In the genomic region with DNA sequence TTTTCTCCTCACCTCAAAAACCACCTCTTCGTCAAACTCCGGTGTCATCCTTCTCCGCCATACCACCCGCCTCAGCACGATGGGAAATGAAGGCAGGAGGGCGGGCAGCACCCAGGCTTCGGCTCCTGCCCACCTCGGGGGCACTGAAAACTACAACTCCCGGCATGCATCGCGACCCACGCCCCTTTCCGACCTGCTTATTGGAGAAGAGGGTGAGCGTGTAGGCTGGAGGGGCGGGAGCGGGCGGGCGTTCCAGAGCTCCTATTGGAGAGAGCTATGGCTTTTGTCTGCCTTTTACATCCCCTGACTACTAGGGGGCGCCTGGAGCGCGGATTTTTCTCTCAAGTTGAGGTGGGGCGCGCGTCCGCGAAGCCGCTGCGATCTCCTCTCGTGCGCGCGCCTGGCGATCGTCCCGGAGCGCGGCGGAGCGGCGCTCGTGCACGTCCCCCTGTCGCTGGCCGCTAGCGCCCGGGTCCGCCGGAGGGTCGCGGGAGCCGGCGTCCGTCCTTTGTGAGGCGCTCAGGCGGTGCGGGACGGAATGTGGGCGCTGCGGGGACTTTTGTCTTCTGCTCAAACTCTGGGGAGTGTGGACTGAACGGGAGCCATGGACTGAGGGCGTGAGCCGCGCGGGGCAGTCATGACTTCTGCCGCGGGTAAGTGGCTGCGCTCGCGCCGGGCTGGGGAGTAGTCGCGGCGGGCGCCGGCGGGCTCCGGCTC, we compare ENCODE assay signal across 8 mouse cellular contexts. TPM values are rescaled to one million over a fixed set of nuclear protein-coding genes. Genes with fewer than 3 reads are reported as not detected.
DNase-seq lines count a peak whose midpoint lies in the region; ATAC-seq and TF ChIP-seq lines count a peak whose summit lies in the region.

A gene (minus strand): TSS at position 160 of the 717 bp plus-strand sequence.
A gene (plus strand): TSS at position 344 of the 717 bp plus-strand sequence.

- no peaks in the 10 kb centered on the region for H3K36me3 ChIP-seq in megakaryocyte, embryonic 14.5 days (replicated peaks; ENCODE audit: low read length)

- TF ChIP-seq CTCF in cortical plate, adult 2 months (IDR thresholded peaks at IDR 0.05; ENCODE audit: extremely low read depth, insufficient read depth, low read length): peak; percentile 64

- peak; percentile 89 for ATAC-seq in activated CD4-positive, CD25-positive, alpha-beta regulatory T cell, adult 4 months

- peak; percentile 92 for TF ChIP-seq POLR2A in cortical plate, adult 2 months (IDR thresholded peaks at IDR 0.05; ENCODE audit: extremely low read depth, insufficient read depth, low read length)

- H3K27me3 ChIP-seq in megakaryocyte, embryonic 14.5 days (replicated peaks): peaks cover 28% of the 10 kb centered on the region

- H3K9me3 ChIP-seq in megakaryocyte, embryonic 14.5 days: no peaks in the 10 kb centered on the region

- H3K27ac ChIP-seq in cortical plate, adult 2 months (ENCODE audit: insufficient read depth, low read length): peak within 1 kb of the TSS; percentile 31

- DNase-seq in gastrocnemius, adult 8-10 months (ENCODE audit: low spot score in 2 of 2): peak; percentile 97 to 98
- DNase-seq in hindlimb bud, embryonic 11.5 days (ENCODE audit: extremely low spot score, low read depth, low spot score): peak; percentile 94
- DNase-seq in left cerebral cortex, adult 8-10 months (ENCODE audit: low spot score in 2 of 2): peak; percentile 97 to 98
- DNase-seq in right cerebral cortex, postnatal 10 days (ENCODE audit: low spot score in 2 of 2): peak; percentile 99
- peak; percentile 97 for DNase-seq in urinary bladder, postnatal 25 days (ENCODE audit: low spot score)

- peaks cover 1% of the 10 kb centered on the region; the same call in 1 of the 2 replicates for H3K4me1 ChIP-seq in cortical plate, adult 2 months (ENCODE audit: control insufficient read depth, insufficient read depth, low read length)
- H3K4me1 ChIP-seq in megakaryocyte, embryonic 14.5 days: peaks cover 20% of the 10 kb centered on the region

- peak within 1 kb of the TSS; percentile 73 for H3K4me3 ChIP-seq in cortical plate, adult 2 months (ENCODE audit: insufficient read depth, low read length)
- peak within 1 kb of the TSS; percentile 93 for H3K4me3 ChIP-seq in megakaryocyte, embryonic 14.5 days (replicated peaks)

RNA-seq across cellular contexts. Expression of the first gene that starts in this region (rescaled TPM):
- 10 to 100 TPM in 1 of 2 experiments, 1 to 10 TPM in 1; 6.1 to 15.1 TPM for polyA plus RNA-seq in activated CD4-positive, CD25-positive, alpha-beta regulatory T cell, adult 4 months (2017; shearing (Covaris generic))
- 38.9 TPM in 2 replicates for polyA plus RNA-seq in cortical plate, adult 2 months (2012; rRNA removed)
- total RNA-seq in gastrocnemius, adult 8-10 months (2022): 10 to 100 TPM; 55.6 to 63.1 (median 60.1) TPM
- total RNA-seq in left cerebral cortex, adult 8-10 months (2022): 10 to 100 TPM; 69.0 to 89.4 (median 83.1) TPM
- 1.6 and 1.7 TPM in 2 replicates for polyA plus RNA-seq in megakaryocyte, embryonic 14.5 days (2012; ENCODE audit: insufficient read depth, low replicate concordance)

RNA-seq across cellular contexts. Expression of the second gene that starts in this region (rescaled TPM):
- 1 to 10 TPM; 1.1 to 1.2 TPM for polyA plus RNA-seq in activated CD4-positive, CD25-positive, alpha-beta regulatory T cell, adult 4 months (2017; shearing (Covaris generic))
- 5.7 and 5.8 TPM in 2 replicates for polyA plus RNA-seq in cortical plate, adult 2 months (2012; rRNA removed)
- total RNA-seq in gastrocnemius, adult 8-10 months (2022): 1 to 10 TPM; 2.6 to 3.2 (median 2.8) TPM
- 10 to 100 TPM in 2 of 4 experiments, 1 to 10 TPM in 2; 9.3 to 11.6 (median 10.5) TPM for total RNA-seq in left cerebral cortex, adult 8-10 months (2022)
- 0.01 TPM in 1 of 2 replicates, not detected in the other for polyA plus RNA-seq in megakaryocyte, embryonic 14.5 days (2012; ENCODE audit: insufficient read depth, low replicate concordance)

Comparison
In these comparisons a context has a peak if more than half of its experiments do, and no peak if none do; other contexts are left out.
1. Peak in every context shown above with its lines: DNase-seq, ATAC-seq, H3K4me3 ChIP-seq and H3K27ac ChIP-seq.